ENCODE assay signal across 17 mouse cellular contexts in genomic region chr10:60290739-60291110, GRCm38 (mm10). TPM values are rescaled to one million over a fixed set of nuclear protein-coding genes. Genes with fewer than 3 reads are reported as not detected.
DNase-seq lines count a peak whose midpoint lies in the region; ATAC-seq and TF ChIP-seq lines count a peak whose summit lies in the region.
"Had no signal": no experiment of that assay in that cellular context is flagged by ENCODE, and none has a peak within 500 bp of the region (broad histone marks: within the 10 kb centered on the region; RNA-seq: fewer than 3 reads in every experiment).

No protein-coding gene starts in this region.

- DNase-seq in intestine, embryonic 14.5 days (ENCODE audit: low spot score), result no peak
- no peak for DNase-seq in spleen, adult 2 months (ENCODE audit: low read depth in 1 of 2, low spot score in 2 of 2)
- no peak for DNase-seq in spleen, postnatal 10 days (ENCODE audit: low spot score in 2 of 2)
- DNase-seq in liver, embryonic 14.5 days (ENCODE audit: low read depth in 3 of 3, low spot score in 3 of 3), result no peak
- no peak for DNase-seq in cerebellum, adult 11-12 months
- DNase-seq: adrenal gland, adult 8-10 months; cerebellum, postnatal 14 days; gastrocnemius, postnatal 36 days; lung, postnatal 36 days; midbrain, embryonic 14.5 days; thymus, adult 18-20 months had no signal

- ATAC-seq in intestine, embryonic 14.5 days (replicated peaks; ENCODE audit: low FRiP score, low TSS enrichment, low read depth), result no peak; the same call in 1 of the 2 replicates
- no peak for ATAC-seq in intestine, postnatal 0 days
- ATAC-seq in liver, embryonic 14.5 days (ENCODE audit: insufficient read depth), result peak; percentile 26; the same call in 1 of the 2 replicates
- no peak for ATAC-seq in inflammation-experienced regulatory T-cells, adult 6 months
- no peak for ATAC-seq in hindbrain, embryonic 16.5 days

- TF ChIP-seq POLR2A in spleen, adult 2 months (IDR thresholded peaks at IDR 0.05; ENCODE audit: low read depth, low read length), result no peak

- H3K4me2 ChIP-seq in intestine, embryonic 14.5 days (ENCODE audit: low read length), result no peak overlapping the region
- no peak overlapping the region for H3K4me2 ChIP-seq in intestine, postnatal 0 days (replicated peaks; ENCODE audit: low read depth)
- H3K4me2 ChIP-seq in liver, embryonic 14.5 days (ENCODE audit: low read depth), result peak overlapping the region; percentile 49
- H3K4me2 ChIP-seq in hindbrain, embryonic 16.5 days (ENCODE audit: low read length), result no peak overlapping the region

- no peaks in the 10 kb centered on the region for H3K9me3 ChIP-seq in intestine, embryonic 14.5 days (ENCODE audit: control insufficient read depth, low read length)
- H3K9me3 ChIP-seq in intestine, postnatal 0 days (ENCODE audit: control insufficient read depth), result no peaks in the 10 kb centered on the region
- H3K9me3 ChIP-seq in liver, embryonic 14.5 days (ENCODE audit: control insufficient read depth, low read length), result no peaks in the 10 kb centered on the region
- no peaks in the 10 kb centered on the region for H3K9me3 ChIP-seq in hindbrain, embryonic 16.5 days (ENCODE audit: control insufficient read depth, low read length)
- H3K9me3 ChIP-seq: heart, embryonic 13.5 days; hindbrain, embryonic 10.5 days had no signal

- no peak for TF ChIP-seq CTCF in intestine, postnatal 0 days (IDR thresholded peaks at IDR 0.05; ENCODE audit: low read depth)
- TF ChIP-seq CTCF in spleen, adult 2 months (IDR thresholded peaks at IDR 0.05; ENCODE audit: extremely low read depth, insufficient read depth, insufficient read length, insufficient replicate concordance), result no peak
- no peak for TF ChIP-seq CTCF in liver, embryonic 14.5 days (IDR thresholded peaks at IDR 0.05; ENCODE audit: low read depth)

- 0 out of 2 replicates have a peak overlapping the region, but pooled peaks have one; percentile 17 for H3K27ac ChIP-seq in intestine, embryonic 14.5 days (ENCODE audit: low read depth)
- no peak overlapping the region for H3K27ac ChIP-seq in intestine, postnatal 0 days (ENCODE audit: low read depth, low read length)
- 0 out of 2 replicates have a peak overlapping the region, but pooled peaks have one; percentile 0 for H3K27ac ChIP-seq in spleen, adult 2 months (ENCODE audit: insufficient read depth, low read length)
- peak overlapping the region; percentile 6; the same call in 1 of the 2 replicates for H3K27ac ChIP-seq in liver, embryonic 14.5 days
- H3K27ac ChIP-seq in hindbrain, embryonic 16.5 days (ENCODE audit: low read depth, low read length), result no peak overlapping the region
- H3K27ac ChIP-seq: heart, embryonic 13.5 days; hindbrain, embryonic 10.5 days; left cerebral cortex, adult 2 months had no signal

- peaks cover 26% of the 10 kb centered on the region; the same call in 1 of the 2 replicates for H3K4me1 ChIP-seq in intestine, embryonic 14.5 days (replicated peaks; ENCODE audit: control insufficient read depth, insufficient read depth, low read length)
- 0 out of 2 replicates have a peak, but pooled peaks cover 4% of the 10 kb centered on the region for H3K4me1 ChIP-seq in intestine, postnatal 0 days (replicated peaks; ENCODE audit: control insufficient read depth, insufficient read depth, low read length)
- peaks cover 55% of the 10 kb centered on the region for H3K4me1 ChIP-seq in spleen, adult 2 months (ENCODE audit: control insufficient read depth, insufficient read depth, insufficient read length)
- H3K4me1 ChIP-seq in liver, embryonic 14.5 days (replicated peaks; ENCODE audit: control insufficient read depth in 2 of 2, insufficient read depth in 2 of 2, low read length in 1 of 2), result peaks cover 24 to 40% of the 10 kb centered on the region in 2 experiments
- H3K4me1 ChIP-seq in hindbrain, embryonic 16.5 days (ENCODE audit: control insufficient read depth, insufficient read depth, low read depth, low read length), result peaks cover 25% of the 10 kb centered on the region

- no peaks in the 10 kb centered on the region for H3K27me3 ChIP-seq in intestine, embryonic 14.5 days (replicated peaks; ENCODE audit: control insufficient read depth, insufficient read depth, low read length)
- no peaks in the 10 kb centered on the region for H3K27me3 ChIP-seq in intestine, postnatal 0 days (replicated peaks; ENCODE audit: control insufficient read depth, insufficient read depth, low read length)
- H3K27me3 ChIP-seq in spleen, adult 2 months (ENCODE audit: control insufficient read depth, insufficient read depth, low read length), result no peaks in the 10 kb centered on the region
- H3K27me3 ChIP-seq in liver, embryonic 14.5 days (ENCODE audit: control insufficient read depth, insufficient read depth, low read length), result no peaks in the 10 kb centered on the region
- H3K27me3 ChIP-seq in hindbrain, embryonic 16.5 days (replicated peaks; ENCODE audit: control insufficient read depth, insufficient read depth, low read length), result no peaks in the 10 kb centered on the region
- H3K27me3 ChIP-seq: heart, embryonic 13.5 days had no signal

- no peak for TF ChIP-seq EP300 in liver, embryonic 14.5 days (IDR thresholded peaks at IDR 0.05; ENCODE audit: low read depth)

- peaks cover 47% of the 10 kb centered on the region for H3K36me3 ChIP-seq in intestine, embryonic 14.5 days (ENCODE audit: control insufficient read depth, insufficient read depth, low read length)
- H3K36me3 ChIP-seq in intestine, postnatal 0 days (ENCODE audit: control insufficient read depth, insufficient read depth), result peaks cover 46% of the 10 kb centered on the region
- H3K36me3 ChIP-seq in spleen, adult 2 months (ENCODE audit: control insufficient read depth, insufficient read depth, low read length), result peaks cover 37% of the 10 kb centered on the region
- H3K36me3 ChIP-seq in liver, embryonic 14.5 days (replicated peaks; ENCODE audit: control insufficient read depth, insufficient read depth, low read depth), result peaks cover 17% of the 10 kb centered on the region
- peaks cover 20% of the 10 kb centered on the region for H3K36me3 ChIP-seq in hindbrain, embryonic 16.5 days (ENCODE audit: control insufficient read depth, insufficient read depth, low read length)

- H3K4me3 ChIP-seq in intestine, embryonic 14.5 days (ENCODE audit: low read depth, low read length), result no peak overlapping the region
- no peak overlapping the region for H3K4me3 ChIP-seq in intestine, postnatal 0 days (ENCODE audit: low read depth, low read length)
- no peak overlapping the region for H3K4me3 ChIP-seq in spleen, adult 2 months (ENCODE audit: extremely low read depth, insufficient read depth, insufficient read length)
- H3K4me3 ChIP-seq in liver, embryonic 14.5 days (ENCODE audit: insufficient read depth in 1 of 2, low read depth in 2 of 2, low read length in 2 of 2), result no peak overlapping the region
- H3K4me3 ChIP-seq in hindbrain, embryonic 16.5 days (ENCODE audit: low read length), result no peak overlapping the region
- H3K4me3 ChIP-seq: heart, embryonic 13.5 days; hindbrain, embryonic 10.5 days; left cerebral cortex, adult 2 months had no signal

- H3K9ac ChIP-seq in intestine, embryonic 14.5 days (ENCODE audit: low read length), result no peak overlapping the region
- H3K9ac ChIP-seq in intestine, postnatal 0 days (ENCODE audit: low read depth, low read length), result no peak overlapping the region
- H3K9ac ChIP-seq in liver, embryonic 14.5 days (replicated peaks), result no peak overlapping the region; the same call in 1 of the 2 replicates
- H3K9ac ChIP-seq in hindbrain, embryonic 16.5 days (ENCODE audit: low read depth, low read length), result no peak overlapping the region
- H3K9ac ChIP-seq: heart, embryonic 13.5 days had no signal

- 73% methylated on average over 8 of the region's 8 CpGs for WGBS in intestine, embryonic 14.5 days
- whole genome bisulfite sequencing in intestine, postnatal 0 days, result 59% methylated on average over 8 of the region's 8 CpGs
- 84% methylated on average over 8 of the region's 8 CpGs for WGBS in spleen, adult 2 months
- WGBS in liver, embryonic 14.5 days (ENCODE audit: insufficient replicate concordance), result 62% methylated on average over 8 of the region's 8 CpGs
- WGBS in hindbrain, embryonic 16.5 days, result 84% methylated on average over 8 of the region's 8 CpGs

RNA-seq across cellular contexts. Expression of gene Psap, which starts 13.3 kb away (rescaled TPM):
- 104 and 124 TPM in 2 replicates for polyA plus RNA-seq in intestine, embryonic 14.5 days (2014; fragmentation: Nextera tagmentation; extraction: Ambion mirVana)
- polyA plus RNA-seq in intestine, postnatal 0 days (2015; fragmentation: Nextera tagmentation; extraction: Ambion mirVana), result 135 and 137 TPM in 2 replicates
- polyA plus RNA-seq in spleen, adult 2 months (2012; rRNA removed), result 1,338 and 1,442 TPM in 2 replicates
- 146 and 172 TPM in 2 replicates for polyA plus RNA-seq in liver, embryonic 14.5 days (2012; rRNA removed)
- 45.6 and 46.0 TPM in 2 replicates for polyA plus RNA-seq in liver, embryonic 14.5 days (2014; fragmentation: Nextera tagmentation; extraction: Ambion mirVana)
- 100 to 1,000 TPM in 2 of 3 experiments, 10 to 100 TPM in 1; 79.4 to 218 (median 211) TPM for polyA plus RNA-seq in inflammation-experienced regulatory T-cells, adult 6 months (2017; shearing (Covaris generic))
- 218 and 239 TPM in 2 replicates for polyA plus RNA-seq in hindbrain, embryonic 16.5 days (2015; fragmentation: Nextera tagmentation; extraction: Ambion mirVana)

RNA-seq across cellular contexts. Expression of gene Vsir, which starts 55.9 kb away (rescaled TPM):
- polyA plus RNA-seq in intestine, embryonic 14.5 days (2014; fragmentation: Nextera tagmentation; extraction: Ambion mirVana), result 6.0 and 6.1 TPM in 2 replicates
- 9.7 and 11.5 TPM in 2 replicates for polyA plus RNA-seq in intestine, postnatal 0 days (2015; fragmentation: Nextera tagmentation; extraction: Ambion mirVana)
- polyA plus RNA-seq in spleen, adult 2 months (2012; rRNA removed), result 155 TPM in 2 replicates
- polyA plus RNA-seq in liver, embryonic 14.5 days (2012; rRNA removed), result 6.9 and 8.8 TPM in 2 replicates
- polyA plus RNA-seq in liver, embryonic 14.5 days (2014; fragmentation: Nextera tagmentation; extraction: Ambion mirVana), result 6.2 and 6.6 TPM in 2 replicates
- 100 to 1,000 TPM; 181 to 200 (median 196) TPM for polyA plus RNA-seq in inflammation-experienced regulatory T-cells, adult 6 months (2017; shearing (Covaris generic))
- polyA plus RNA-seq in hindbrain, embryonic 16.5 days (2015; fragmentation: Nextera tagmentation; extraction: Ambion mirVana), result 2.4 TPM in 2 replicates

Comparison
In these comparisons a context has a peak if more than half of its experiments do, and no peak if none do; other contexts are left out.
1. H3K27ac ChIP-seq: peak in intestine, embryonic 14.5 days (single experiment), spleen, adult 2 months (single experiment) and liver, embryonic 14.5 days (single experiment); none in intestine, postnatal 0 days (single experiment) and hindbrain, embryonic 16.5 days (single experiment).
2. RNA of gene Vsir, which starts 55.9 kb away (polyA plus RNA-seq): 181 to 200 TPM in inflammation-experienced regulatory T-cells, adult 6 months and 155 TPM in spleen, adult 2 months; 9.7 to 11.5 TPM in intestine, postnatal 0 days, 6.2 to 8.8 TPM in liver, embryonic 14.5 days, 6.0 to 6.1 TPM in intestine, embryonic 14.5 days and 2.4 TPM in hindbrain, embryonic 16.5 days; every median in the first group is over 10 times any median in the second.